Mouse (Mus musculus) forebrain, embryonic 16.5 days (tissue): ENCODE data around the gene Fam120b. TPM values are rescaled to one million over a fixed set of nuclear protein-coding genes. Genes with fewer than 3 reads are reported as not detected.
A peak's percentile ranks its signal among the peaks of the same experiment; 100 is the strongest.

ENCODE experiments used
- ATAC-seq: fragments of 200-750 bp; cut with Nextera tagmentation; 2 replicates; pipeline ENCODE4 v1.8.0; 2017; ENCODE audit warnings: mild to moderate bottlenecking, moderate library complexity
- H3K27ac ChIP-seq: fragments of 300-500 bp; sonication (generic); 2 replicates; pipeline ENCODE4 v1.5.1; 2014; ENCODE audit warnings: low read length, control low read depth
- H3K27me3 ChIP-seq: fragments of 300-500 bp; sonication (generic); replicated peaks from 2 replicates; pipeline ENCODE4 v1.6.1; 2014; ENCODE audit warnings: low read length; ENCODE audit not compliant: control insufficient read depth, insufficient read depth
- H3K36me3 ChIP-seq: fragments of 300-500 bp; sonication (generic); 2 replicates; pipeline ENCODE4 v1.6.1; 2014; ENCODE audit not compliant: control insufficient read depth, insufficient read depth
- H3K4me1 ChIP-seq: fragments of 300-500 bp; sonication (generic); replicated peaks from 2 replicates; pipeline ENCODE4 v1.6.1; 2014; ENCODE audit warnings: low read length; ENCODE audit not compliant: control insufficient read depth, insufficient read depth
- H3K4me2 ChIP-seq: fragments of 300-500 bp; sonication (generic); 2 replicates; pipeline ENCODE4 v1.6.1; 2014; ENCODE audit warnings: mild to moderate bottlenecking, low read length, control low read depth
- H3K4me3 ChIP-seq: fragments of 300-500 bp; sonication (generic); replicated peaks from 2 replicates; pipeline ENCODE4 v1.5.1; 2014; ENCODE audit warnings: mild to moderate bottlenecking, low read length, control low read depth
- H3K9ac ChIP-seq: fragments of 300-500 bp; sonication (generic); replicated peaks from 2 replicates; pipeline ENCODE4 v1.6.1; 2014; ENCODE audit warnings: low read depth, low read length, control low read depth
- H3K9me3 ChIP-seq: fragments of 300-500 bp; sonication (generic); 2 replicates; pipeline ENCODE4 v1.6.1; 2016; ENCODE audit warnings: low read length; ENCODE audit not compliant: control insufficient read depth
- WGBS: fragments of 180-500 bp; shearing (Covaris S2); extraction: QIAGEN DNeasy Blood & Tissue Kit; methylation state at CpG from one replicate; pipeline ENCODE4 v1.1.7; 2014; 5-methylcytosine and 5-hydroxymethylcytosine counted together
- polyA plus RNA-seq: library from polyadenylated mRNA; unstranded; fragments of >200 nt; fragmentation: Nextera tagmentation; extraction: Ambion mirVana; gene quantifications from 2 replicates; pipeline ENCODE4 v1.2.1, GENCODE M21; 2015

The Fam120b gene
- polyA plus RNA-seq, 1 experiment from 2014 or later = 52.8 TPM

- WGBS = 67% methylated on average over 8 of the region's 8 CpGs
- Histone ChIP-seq H3K27ac (no peak overlapping the region), H3K4me3 (no peak overlapping the region), H3K9ac (no peak overlapping the region), H3K9me3 (no peaks in the 10 kb centered on the region), H3K4me2 (no peak overlapping the region), H3K27me3 (no peaks in the 10 kb centered on the region), H3K4me1 (peaks cover 20% of the 10 kb centered on the region), H3K36me3 (peaks cover 44% of the 10 kb centered on the region)
- 0 out of 2 replicates have a peak, but pooled peaks have one; percentile 21 for ATAC-seq
Observed at GRCm38 (mm10) chr17:15423080-15423765, 27.2 kb downstream of the Fam120b start.

- Histone ChIP-seq H3K27ac (no peak overlapping the region), H3K9me3 (no peaks in the 10 kb centered on the region), H3K9ac (no peak overlapping the region), H3K36me3 (peaks cover 38% of the 10 kb centered on the region), H3K4me3 (no peak overlapping the region), H3K4me2 (no peak overlapping the region), H3K27me3 (no peaks in the 10 kb centered on the region), H3K4me1 (peaks cover 10% of the 10 kb centered on the region)
- 93% methylated on average over 3 of the region's 3 CpGs for WGBS
- no peak for ATAC-seq
Observed at GRCm38 (mm10) chr17:15425931-15426330, 29.9 kb downstream of the Fam120b start.

- peaks cover 34% of the 10 kb centered on the region for H3K36me3 ChIP-seq
- no peaks in the 10 kb centered on the region for H3K27me3 ChIP-seq
- ATAC-seq = no peak
- H3K9ac ChIP-seq = no peak overlapping the region
- no peak overlapping the region for H3K4me3 ChIP-seq
- H3K4me2 ChIP-seq = no peak overlapping the region
- no peaks in the 10 kb centered on the region for H3K9me3 ChIP-seq
- no peak overlapping the region for H3K27ac ChIP-seq
- WGBS = 74% methylated on average over 6 of the region's 6 CpGs
- no peaks in the 10 kb centered on the region for H3K4me1 ChIP-seq
Observed at GRCm38 (mm10) chr17:15429451-15429850, 33.4 kb downstream of the Fam120b start.

GRCm38 (mm10) chr17:15429937-15430336 lies 33.9 kb downstream of the Fam120b start:
- peaks cover 34% of the 10 kb centered on the region for H3K36me3 ChIP-seq

GRCm38 (mm10) chr17:15431021-15431514 lies 35.1 kb downstream of the Fam120b start:
- Histone ChIP-seq H3K9ac (no peak overlapping the region), H3K36me3 (peaks cover 27% of the 10 kb centered on the region), H3K27me3 (no peaks in the 10 kb centered on the region), H3K4me3 (no peak overlapping the region), H3K27ac (no peak overlapping the region), H3K4me2 (no peak overlapping the region), H3K4me1 (no peaks in the 10 kb centered on the region), H3K9me3 (no peaks in the 10 kb centered on the region)
- 56% methylated on average over 5 of the region's 5 CpGs for WGBS
- peak; percentile 76 for ATAC-seq

More at GRCm38 (mm10) chr17:15429937-15430336, 33.9 kb downstream of the Fam120b start:
- 53% methylated on average over 1 of the region's 1 CpGs for WGBS
- Histone ChIP-seq H3K27ac (no peak overlapping the region), H3K9me3 (no peaks in the 10 kb centered on the region), H3K4me2 (no peak overlapping the region), H3K4me3 (no peak overlapping the region), H3K9ac (no peak overlapping the region), H3K27me3 (no peaks in the 10 kb centered on the region), H3K4me1 (no peaks in the 10 kb centered on the region)
- ATAC-seq = no peak

GRCm38 (mm10) chr17:15431551-15431950 lies 35.5 kb downstream of the Fam120b start:
- no peaks in the 10 kb centered on the region for H3K27me3 ChIP-seq
- H3K4me3 ChIP-seq = no peak overlapping the region
- WGBS = 91% methylated on average over 4 of the region's 4 CpGs
- H3K27ac ChIP-seq = no peak overlapping the region
- peaks cover 24% of the 10 kb centered on the region for H3K36me3 ChIP-seq
- H3K4me2 ChIP-seq = no peak overlapping the region
- H3K4me1 ChIP-seq = no peaks in the 10 kb centered on the region
- no peaks in the 10 kb centered on the region for H3K9me3 ChIP-seq
- H3K9ac ChIP-seq = no peak overlapping the region
- ATAC-seq = no peak

GRCm38 (mm10) chr17:15432036-15432435 lies 36.0 kb downstream of the Fam120b start:
- H3K9me3 ChIP-seq = no peaks in the 10 kb centered on the region
- no peak for ATAC-seq

GRCm38 (mm10) chr17:15434748-15435147 lies 38.7 kb downstream of the Fam120b start:
- no peaks in the 10 kb centered on the region for H3K27me3 ChIP-seq
- WGBS = 87% methylated on average over 3 of the region's 3 CpGs
- peaks cover 14% of the 10 kb centered on the region for H3K36me3 ChIP-seq
- H3K4me3 ChIP-seq = no peak overlapping the region
- ATAC-seq = no peak
- H3K9ac ChIP-seq = no peak overlapping the region
- no peaks in the 10 kb centered on the region; the same call in 1 of the 2 replicates for H3K4me1 ChIP-seq
- H3K27ac ChIP-seq = no peak overlapping the region
- H3K9me3 ChIP-seq = no peaks in the 10 kb centered on the region
- no peak overlapping the region for H3K4me2 ChIP-seq

More at GRCm38 (mm10) chr17:15432036-15432435, 36.0 kb downstream of the Fam120b start:
- no peak overlapping the region for H3K4me2 ChIP-seq
- H3K4me1 ChIP-seq = no peaks in the 10 kb centered on the region
- H3K27ac ChIP-seq = no peak overlapping the region
- 78% methylated on average over 3 of the region's 3 CpGs for WGBS
- H3K4me3 ChIP-seq = no peak overlapping the region
- no peak overlapping the region for H3K9ac ChIP-seq
- peaks cover 23% of the 10 kb centered on the region for H3K36me3 ChIP-seq
- no peaks in the 10 kb centered on the region for H3K27me3 ChIP-seq

- ATAC-seq = no peak
Observed at GRCm38 (mm10) chr17:15440067-15440462, 44.1 kb downstream of the Fam120b start.

More at GRCm38 (mm10) chr17:15440067-15440462, 44.1 kb downstream of the Fam120b start:
- H3K4me1 ChIP-seq = peaks cover 18% of the 10 kb centered on the region
- H3K27ac ChIP-seq = peak overlapping the region; percentile 44; the same call in 1 of the 2 replicates
- 0 out of 2 replicates have a peak overlapping the region, but pooled peaks have one; percentile 22 for H3K9ac ChIP-seq
- no peaks in the 10 kb centered on the region for H3K36me3 ChIP-seq
- no peaks in the 10 kb centered on the region for H3K27me3 ChIP-seq
- no peak overlapping the region for H3K4me3 ChIP-seq
- WGBS = 57% methylated on average over 8 of the region's 8 CpGs
- no peak overlapping the region; the same call in 1 of the 2 replicates for H3K4me2 ChIP-seq
- H3K9me3 ChIP-seq = no peaks in the 10 kb centered on the region
